Mouse (Mus musculus) layer of hippocampus, adult 2 months (tissue): ENCODE measurements around the gene Fig4. TPM values are rescaled to one million over a fixed set of nuclear protein-coding genes. Genes with fewer than 3 reads are reported as not detected.

ENCODE experiments used
- DNase-seq, 2 experiments: peaks; one replicate each; pipeline ENCODE4 v3.0.0; 2022; ENCODE audit warnings: low spot score in 2 of 2
- H3K27ac ChIP-seq: fragments of 200-600 bp; 2 replicates; pipeline ENCODE4 v1.8.1; 2022
- H3K4me3 ChIP-seq: fragments of 200-600 bp; 2 replicates; pipeline ENCODE4 v1.8.1; 2022; ENCODE audit warnings: mild to moderate bottlenecking
- CTCF ChIP-seq: fragments of 200-600 bp; conservative IDR thresholded peaks from 2 replicates; pipeline ENCODE4 v1.8.1; 2022; ENCODE audit warnings: antibody characterized with exemption, mild to moderate bottlenecking, moderate library complexity
- total RNA-seq, 2 experiments: library from RNA; stranded (reverse); gene quantifications; 2 replicates each; pipeline ENCODE4 v1.2.3; 2021

Gene Fig4
- total RNA-seq, 2 experiments from 2014 or later, result 34.5 to 35.9 TPM

GRCm38 (mm10) chr10:41233140-41233539 lies 69.9 kb downstream of the Fig4 start:
- TF ChIP-seq CTCF, result no peak
- no peak overlapping the region for H3K27ac ChIP-seq
- H3K4me3 ChIP-seq, result no peak overlapping the region
- DNase-seq, result no peak

DNA sequence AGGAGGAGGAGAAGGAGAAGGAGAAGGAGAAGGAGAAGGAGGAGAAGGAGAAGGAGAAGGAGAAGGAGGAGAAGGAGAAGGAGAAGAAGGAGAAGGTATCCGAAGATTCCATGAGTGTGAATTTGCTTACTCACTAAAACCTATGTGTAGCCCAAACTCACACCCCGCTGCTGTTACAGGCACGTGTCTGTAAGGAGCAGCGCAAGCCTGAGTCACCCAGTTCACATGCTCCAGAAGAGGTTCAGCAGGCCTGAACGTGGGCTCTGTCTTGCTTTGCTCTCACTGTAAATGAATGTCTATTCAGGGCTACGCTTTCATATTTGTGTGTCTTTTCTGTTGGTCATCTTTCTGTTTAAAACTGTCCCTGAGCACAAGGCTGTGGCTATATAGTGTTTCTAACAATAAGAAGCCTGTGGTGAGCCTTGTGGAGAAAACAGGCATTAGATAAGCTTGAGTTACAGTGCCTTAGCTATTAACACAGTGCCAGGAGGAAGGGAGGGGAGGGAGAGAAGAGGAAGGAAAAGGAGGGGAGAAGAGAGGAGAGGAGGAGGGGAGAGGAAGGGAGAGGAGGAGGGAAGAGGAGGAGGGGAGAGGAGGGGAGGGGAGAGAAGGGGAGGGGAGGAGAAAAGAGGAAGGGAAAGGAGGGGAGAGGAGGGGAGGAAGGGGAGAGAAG lies 71.8 kb downstream of the Fig4 start:
- no peak for TF ChIP-seq CTCF
- DNase-seq, result no peak
- H3K4me3 ChIP-seq, result no peak overlapping the region
- no peak overlapping the region for H3K27ac ChIP-seq

DNA sequence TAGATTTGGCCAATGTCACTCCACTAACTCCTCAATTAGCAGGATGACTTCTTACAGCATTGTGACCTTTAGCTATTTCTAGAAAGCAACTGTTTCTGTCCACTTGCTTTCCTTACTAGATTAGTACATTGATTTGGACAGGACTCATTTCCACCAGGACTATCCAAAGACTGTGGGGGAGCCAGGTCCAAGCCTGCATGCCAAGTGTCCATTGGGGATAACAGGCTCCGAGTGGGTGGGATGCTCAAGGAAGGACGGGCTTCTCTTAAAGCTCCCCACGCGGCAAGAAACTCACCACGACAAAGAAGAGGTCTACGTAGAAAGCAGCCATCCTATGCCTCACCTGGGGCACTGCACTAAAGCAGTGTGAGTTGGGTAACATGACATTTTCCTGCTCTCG lies 75.4 kb downstream of the Fig4 start:
- Histone ChIP-seq H3K27ac (peak overlapping the region; percentile 67; the same call in 1 of the 2 replicates), H3K4me3 (no peak overlapping the region)
- no peak for DNase-seq
- no peak for TF ChIP-seq CTCF

DNA sequence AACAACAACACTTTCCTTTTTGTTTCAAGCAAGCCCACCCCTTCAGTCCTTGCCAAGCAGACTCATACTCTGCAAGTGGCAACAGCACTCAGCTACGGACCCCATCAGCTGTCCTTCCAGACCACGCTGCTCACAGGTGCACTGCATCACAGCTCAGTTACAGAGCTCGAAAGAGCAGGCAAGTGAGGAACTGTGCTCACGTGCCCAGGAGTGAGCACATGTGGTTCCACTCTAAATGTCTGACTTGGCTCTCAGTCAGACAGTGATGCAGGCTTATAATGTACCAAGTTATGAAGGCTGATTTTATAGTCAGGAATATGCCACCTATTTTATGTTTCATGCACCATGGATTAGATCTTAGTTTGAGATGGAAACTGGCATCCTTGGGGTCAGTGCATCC lies 79.6 kb downstream of the Fig4 start:
- Histone ChIP-seq H3K4me3 (no peak overlapping the region), H3K27ac (no peak overlapping the region)
- no peak for TF ChIP-seq CTCF
- DNase-seq, result no peak

DNA sequence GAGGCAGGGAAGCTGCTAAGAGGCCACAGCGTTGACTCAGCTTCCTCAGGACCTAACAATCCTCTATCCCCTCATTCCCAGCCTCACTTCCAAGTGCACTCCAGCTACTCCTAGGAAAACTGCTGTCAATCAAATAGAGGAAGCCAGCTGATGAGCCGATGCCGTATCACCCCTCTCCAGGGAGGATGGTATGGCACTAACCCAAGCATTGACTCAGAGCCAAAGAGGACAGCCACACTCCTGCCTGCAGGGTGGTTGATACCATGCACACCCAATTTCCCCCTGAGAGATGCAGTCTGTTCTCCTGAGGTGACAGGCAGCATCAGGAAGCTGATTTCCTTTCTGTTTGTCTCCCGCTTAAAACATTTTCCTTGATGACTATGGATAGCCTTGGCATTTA lies 81.9 kb downstream of the Fig4 start:
- DNase-seq, result no peak
- no peak for TF ChIP-seq CTCF
- H3K4me3 ChIP-seq, result no peak overlapping the region
- H3K27ac ChIP-seq, result no peak overlapping the region

- no peak overlapping the region for H3K4me3 ChIP-seq
- TF ChIP-seq CTCF, result no peak
- H3K27ac ChIP-seq, result no peak overlapping the region
- no peak for DNase-seq
These were observed 84.2 kb downstream of the Fig4 start for GRCm38 (mm10) chr10:41218897-41219296.

GRCm38 (mm10) chr10:41214083-41214482 lies 89.0 kb downstream of the Fig4 start:
- DNase-seq, result no peak
- no peak overlapping the region for H3K4me3 ChIP-seq
- no peak overlapping the region for H3K27ac ChIP-seq
- TF ChIP-seq CTCF, result no peak

GRCm38 (mm10) chr10:41209538-41209937 lies 93.5 kb downstream of the Fig4 start:
- Histone ChIP-seq H3K27ac (peak overlapping the region; percentile 62), H3K4me3 (no peak overlapping the region)
- TF ChIP-seq CTCF, result no peak
- no peak for DNase-seq

DNA sequence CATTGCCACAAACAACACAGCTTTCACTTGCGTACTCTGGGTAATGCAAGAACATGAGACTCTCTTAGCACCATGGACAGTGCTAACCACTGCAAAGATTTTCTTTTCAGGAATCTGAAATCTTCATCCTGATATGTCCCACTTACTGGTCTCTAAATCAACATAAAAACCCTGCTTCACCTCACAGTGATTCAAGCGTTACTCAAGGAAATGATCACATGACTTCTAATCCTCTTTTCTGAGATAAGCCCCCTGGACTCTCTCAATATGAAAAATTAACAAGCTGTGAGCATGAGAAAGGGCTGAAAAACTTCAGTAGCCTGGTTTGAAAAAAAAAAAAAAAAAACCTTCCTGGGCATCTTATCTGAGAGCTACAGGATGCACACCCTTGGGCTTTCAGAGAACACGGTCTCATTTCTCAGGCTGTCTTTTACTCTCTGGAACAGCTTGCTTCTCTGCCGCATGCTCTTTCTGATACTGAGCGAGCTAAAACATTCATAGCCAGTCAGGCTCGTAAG lies 94.1 kb downstream of the Fig4 start:
- Histone ChIP-seq H3K4me3 (no peak overlapping the region), H3K27ac (peak overlapping the region; percentile 62)
- no peak for TF ChIP-seq CTCF
- no peak for DNase-seq

- DNase-seq, result no peak
- H3K27ac ChIP-seq, result no peak overlapping the region
- no peak overlapping the region for H3K4me3 ChIP-seq
- no peak for TF ChIP-seq CTCF
These were observed 97.4 kb downstream of the Fig4 start for GRCm38 (mm10) chr10:41205647-41206046.

GRCm38 (mm10) chr10:41204637-41205315 lies 98.3 kb downstream of the Fig4 start:
- no peak for TF ChIP-seq CTCF
- no peak for DNase-seq
- Histone ChIP-seq H3K4me3 (no peak overlapping the region), H3K27ac (no peak overlapping the region)

DNA sequence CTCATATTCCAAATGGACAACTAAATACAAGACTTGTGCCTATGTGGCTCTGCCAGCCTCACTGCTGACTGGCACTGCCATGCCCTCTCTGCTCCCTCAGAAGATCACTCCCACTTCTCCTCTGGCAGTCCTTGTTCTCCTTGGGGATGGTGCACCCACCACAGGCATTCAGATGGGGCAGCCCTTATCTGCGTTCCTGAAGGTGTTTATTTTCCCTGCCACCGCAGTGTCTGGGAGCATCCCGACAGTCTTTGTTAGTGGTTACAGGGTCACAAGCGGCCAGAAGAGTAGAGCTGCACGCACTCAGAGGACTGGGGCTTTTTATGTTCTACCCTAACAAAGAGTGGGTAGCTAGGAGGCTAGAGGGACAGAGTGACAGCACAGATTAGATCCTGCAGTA lies 98.9 kb downstream of the Fig4 start:
- H3K27ac ChIP-seq, result no peak overlapping the region
- H3K4me3 ChIP-seq, result no peak overlapping the region
- TF ChIP-seq CTCF, result no peak
- no peak for DNase-seq

DNA sequence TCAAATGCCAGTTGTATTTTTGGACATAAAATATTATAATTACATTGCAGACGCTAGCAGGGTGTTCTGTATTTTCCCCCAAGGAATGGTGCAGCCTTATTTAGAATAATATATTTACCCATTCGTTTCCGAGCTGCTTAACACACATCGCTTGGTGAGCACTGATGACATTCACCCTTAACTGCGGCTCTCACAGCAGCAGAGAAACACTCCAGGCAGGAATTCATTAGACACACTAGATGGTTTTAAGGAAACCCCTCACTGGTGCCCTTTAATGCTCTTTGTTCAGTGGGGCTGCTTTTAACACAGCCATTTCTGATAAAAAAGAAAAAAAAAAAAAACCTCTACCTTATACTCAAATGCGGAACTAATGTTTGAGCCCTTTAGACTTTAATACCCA lies 104.3 kb downstream of the Fig4 start:
- no peak for DNase-seq
- no peak overlapping the region for H3K4me3 ChIP-seq
- no peak for TF ChIP-seq CTCF
- no peak overlapping the region for H3K27ac ChIP-seq

- Histone ChIP-seq H3K27ac (no peak overlapping the region), H3K4me3 (no peak overlapping the region)
- DNase-seq, result no peak
- TF ChIP-seq CTCF, result no peak
These were observed 105.3 kb downstream of the Fig4 start for GRCm38 (mm10) chr10:41197788-41198187.
